Mouse (Mus musculus) bone marrow, adult 2 months (tissue): ENCODE results near the gene Ccdc183.

Experiments
- CTCF ChIP-seq: fragments of 200-500 bp; IDR thresholded peaks from 2 replicates; pipeline ENCODE4 v1.5.1; 2011; ENCODE audit warnings: low read length, control low read depth; ENCODE audit not compliant: control insufficient read depth, insufficient read depth
- POLR2A ChIP-seq: fragments of 200-500 bp; IDR thresholded peaks from 2 replicates; pipeline ENCODE4 v1.6.1; 2011; ENCODE audit warnings: low read depth, mild to moderate bottlenecking, control low read depth, low read length, borderline replicate concordance; ENCODE audit not compliant: control insufficient read depth

GRCm38 (mm10) chr2:25588227-25588907, 29.1 kb downstream of the Ccdc183 start:
- no peak for TF ChIP-seq CTCF
- TF ChIP-seq POLR2A: no peak
